Mouse (Mus musculus): Measurements from ENCODE around the gene 2210407C18Rik. TPM values are rescaled to one million over a fixed set of nuclear protein-coding genes. Genes with fewer than 3 reads are reported as not detected.

2210407C18Rik gene
- polyA plus RNA-seq, 1 experiment from 2014 or later, result not detected

DNA sequence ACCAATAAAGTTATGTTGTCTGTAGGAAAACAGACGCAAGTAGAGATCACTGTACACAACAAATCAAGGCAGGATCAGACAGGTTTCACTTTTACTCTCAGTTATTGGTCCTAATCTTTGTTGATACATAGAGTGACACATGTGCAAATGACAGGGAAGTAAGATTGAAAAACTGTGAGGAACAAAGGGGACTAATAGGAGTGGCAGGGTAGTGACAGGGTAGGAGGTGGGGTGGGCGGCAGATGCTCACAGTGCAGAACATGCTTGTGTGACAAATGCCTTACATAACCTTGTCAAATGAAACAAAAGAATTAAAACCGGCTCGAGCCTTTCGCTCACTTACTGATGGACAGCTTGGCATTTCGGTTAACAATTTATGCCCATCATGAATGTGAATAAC, 2.9 kb upstream of the 2210407C18Rik start:
- H3K4me3 ChIP-seq, result no peak overlapping the region

GRCm38 (mm10) chr11:58618369-58618768, 2.5 kb upstream of the 2210407C18Rik start:
- no peaks in the 10 kb centered on the region for H3K9me3 ChIP-seq (replicated peaks)
- no peak overlapping the region for H3K4me2 ChIP-seq (replicated peaks)
- WGBS, result 76% methylated on average over 3 of the region's 3 CpGs
- no peak overlapping the region for H3K9ac ChIP-seq
- no peak overlapping the region for H3K27ac ChIP-seq
- H3K4me1 ChIP-seq, result peaks cover 9% of the 10 kb centered on the region
- ATAC-seq (ENCODE audit: low FRiP score), result no peak
- no peaks in the 10 kb centered on the region for H3K36me3 ChIP-seq
- H3K27me3 ChIP-seq, result no peaks in the 10 kb centered on the region
- no peak overlapping the region for H3K4me3 ChIP-seq

More for the DNA sequence above, 2.9 kb upstream of the 2210407C18Rik start:
- ATAC-seq (ENCODE audit: low FRiP score), result no peak
- no peak overlapping the region for H3K9ac ChIP-seq
- H3K4me1 ChIP-seq, result peaks cover 9% of the 10 kb centered on the region
- no peak overlapping the region for H3K27ac ChIP-seq
- H3K36me3 ChIP-seq, result no peaks in the 10 kb centered on the region
- H3K9me3 ChIP-seq (replicated peaks), result no peaks in the 10 kb centered on the region
- WGBS, result 45% methylated on average over 6 of the region's 6 CpGs
- H3K4me2 ChIP-seq (replicated peaks), result no peak overlapping the region
- no peaks in the 10 kb centered on the region for H3K27me3 ChIP-seq

GRCm38 (mm10) chr11:58614526-58614925, 1.3 kb downstream of the 2210407C18Rik start:
- no peaks in the 10 kb centered on the region for H3K36me3 ChIP-seq
- H3K27me3 ChIP-seq, result no peaks in the 10 kb centered on the region
- H3K4me3 ChIP-seq, result no peak overlapping the region
- H3K4me1 ChIP-seq, result peaks cover 9% of the 10 kb centered on the region
- H3K9ac ChIP-seq, result no peak overlapping the region
- no peak for ATAC-seq (ENCODE audit: low FRiP score)
- H3K27ac ChIP-seq, result no peak overlapping the region
- H3K9me3 ChIP-seq (replicated peaks), result no peaks in the 10 kb centered on the region
- H3K4me2 ChIP-seq (replicated peaks), result no peak overlapping the region

DNA sequence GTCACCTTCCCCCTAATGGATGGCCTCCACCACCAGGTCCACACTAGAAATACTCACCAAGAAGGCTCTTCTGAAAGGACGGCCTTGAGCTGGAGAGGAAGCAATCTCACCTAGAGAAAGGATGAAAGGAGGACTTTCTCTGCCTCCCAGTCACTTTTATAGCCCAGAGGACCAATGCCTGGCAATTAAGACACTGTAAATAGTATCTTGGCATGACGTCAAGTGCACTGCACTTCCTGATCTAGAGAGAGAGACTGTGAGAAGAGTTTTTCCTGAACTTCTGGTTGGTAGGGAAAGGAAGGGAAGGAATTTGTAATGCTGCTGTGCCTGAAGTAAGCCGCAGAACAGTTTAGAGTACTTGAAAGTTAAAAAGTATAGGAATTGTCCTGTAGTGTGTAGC, 2.5 kb downstream of the 2210407C18Rik start:
- Histone ChIP-seq H3K27ac (no peak overlapping the region), H3K9ac (no peak overlapping the region), H3K4me1 (peaks cover 3% of the 10 kb centered on the region; the same call in 1 of the 2 replicates), H3K4me3 (no peak overlapping the region), H3K9me3 (replicated peaks) (no peaks in the 10 kb centered on the region), H3K27me3 (no peaks in the 10 kb centered on the region), H3K4me2 (replicated peaks) (no peak overlapping the region), H3K36me3 (no peaks in the 10 kb centered on the region)
- WGBS, result 91% methylated on average over 3 of the region's 3 CpGs
- ATAC-seq (ENCODE audit: low FRiP score), result no peak

DNA sequence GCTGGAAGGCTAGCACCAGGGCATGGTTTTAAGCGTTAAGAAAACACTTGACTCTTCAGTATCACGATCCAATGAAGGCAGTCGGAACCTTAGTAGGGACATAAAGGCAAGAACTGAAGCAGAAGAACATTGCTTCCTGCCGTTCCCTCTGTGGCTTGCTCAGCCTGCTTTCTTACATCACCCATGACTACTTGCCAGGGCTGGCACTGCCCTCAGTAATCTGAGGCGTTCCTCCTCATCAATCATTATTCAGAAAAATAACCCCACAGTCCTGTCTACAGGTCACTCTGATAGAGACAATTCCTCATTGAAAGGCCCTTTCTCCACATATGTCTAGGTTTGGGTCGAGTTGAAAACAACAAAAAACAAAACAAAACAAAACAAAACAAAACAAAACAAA, 8.8 kb downstream of the 2210407C18Rik start:
- no peaks in the 10 kb centered on the region for H3K27me3 ChIP-seq
- no peak overlapping the region for H3K27ac ChIP-seq
- no peak overlapping the region for H3K4me2 ChIP-seq (replicated peaks)
- no peaks in the 10 kb centered on the region for H3K36me3 ChIP-seq
- H3K9me3 ChIP-seq (replicated peaks), result no peaks in the 10 kb centered on the region
- H3K4me3 ChIP-seq, result no peak overlapping the region
- 77% methylated on average over 6 of the region's 6 CpGs for WGBS
- no peak for ATAC-seq (ENCODE audit: low FRiP score)
- H3K9ac ChIP-seq, result no peak overlapping the region
- H3K4me1 ChIP-seq, result no peaks in the 10 kb centered on the region

- H3K27ac ChIP-seq, result no peak overlapping the region
- no peaks in the 10 kb centered on the region for H3K27me3 ChIP-seq
- no peaks in the 10 kb centered on the region for H3K9me3 ChIP-seq (replicated peaks)
- H3K4me2 ChIP-seq (replicated peaks), result no peak overlapping the region
- ATAC-seq (ENCODE audit: low FRiP score), result no peak
- no peaks in the 10 kb centered on the region for H3K36me3 ChIP-seq
- no peaks in the 10 kb centered on the region for H3K4me1 ChIP-seq
- no peak overlapping the region for H3K9ac ChIP-seq
- 94% methylated on average over 12 of the region's 12 CpGs for WGBS
- no peak overlapping the region for H3K4me3 ChIP-seq
Observed at GRCm38 (mm10) chr11:58606177-58606919, 9.5 kb downstream of the 2210407C18Rik start.

DNA sequence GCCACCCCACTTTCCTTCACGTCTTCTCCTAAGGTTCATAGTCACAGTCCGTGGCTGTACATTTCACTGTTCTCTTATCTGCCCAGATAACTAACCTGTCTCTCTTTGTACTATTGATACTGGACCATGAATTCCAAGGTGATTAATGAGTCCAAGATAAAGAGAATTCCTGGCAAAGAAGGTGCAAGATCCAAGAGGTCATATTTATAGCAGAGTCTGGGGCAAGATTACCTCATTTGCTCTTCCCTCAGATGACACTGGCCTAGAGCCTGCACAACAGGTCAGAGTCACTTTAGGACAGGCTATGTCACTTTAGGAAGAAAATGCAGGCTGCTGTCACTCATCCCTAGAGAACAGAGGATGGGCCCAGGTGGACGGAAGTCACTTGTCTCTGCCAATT, 10.6 kb downstream of the 2210407C18Rik start:
- Histone ChIP-seq H3K4me2 (replicated peaks) (no peak overlapping the region), H3K27ac (no peak overlapping the region), H3K36me3 (no peaks in the 10 kb centered on the region), H3K4me1 (no peaks in the 10 kb centered on the region), H3K27me3 (no peaks in the 10 kb centered on the region), H3K9ac (no peak overlapping the region), H3K9me3 (replicated peaks) (no peaks in the 10 kb centered on the region), H3K4me3 (no peak overlapping the region)
- no peak for ATAC-seq (ENCODE audit: low FRiP score)
- WGBS, result 85% methylated on average over 3 of the region's 3 CpGs

- Histone ChIP-seq H3K4me2 (replicated peaks) (no peak overlapping the region), H3K4me3 (no peak overlapping the region), H3K27ac (no peak overlapping the region), H3K9ac (no peak overlapping the region), H3K9me3 (replicated peaks) (no peaks in the 10 kb centered on the region), H3K27me3 (no peaks in the 10 kb centered on the region), H3K4me1 (no peaks in the 10 kb centered on the region), H3K36me3 (no peaks in the 10 kb centered on the region)
- no peak for ATAC-seq (ENCODE audit: low FRiP score)
- 58% methylated on average over 2 of the region's 2 CpGs for WGBS
Observed at GRCm38 (mm10) chr11:58604688-58605087, 11.2 kb downstream of the 2210407C18Rik start.

- H3K27me3 ChIP-seq, result no peaks in the 10 kb centered on the region
- no peak overlapping the region for H3K27ac ChIP-seq
- H3K4me3 ChIP-seq, result no peak overlapping the region
- no peak overlapping the region for H3K4me2 ChIP-seq (replicated peaks)
- H3K36me3 ChIP-seq, result no peaks in the 10 kb centered on the region
- WGBS, result 82% methylated on average over 6 of the region's 6 CpGs
- H3K4me1 ChIP-seq, result no peaks in the 10 kb centered on the region
- no peak overlapping the region for H3K9ac ChIP-seq
- ATAC-seq (ENCODE audit: low FRiP score), result no peak
- no peaks in the 10 kb centered on the region for H3K9me3 ChIP-seq (replicated peaks)
Observed at GRCm38 (mm10) chr11:58602800-58603560, 12.9 kb downstream of the 2210407C18Rik start.

- H3K4me2 ChIP-seq (replicated peaks), result no peak overlapping the region
- no peak overlapping the region for H3K27ac ChIP-seq
- no peak overlapping the region for H3K9ac ChIP-seq
- H3K27me3 ChIP-seq, result no peaks in the 10 kb centered on the region
- no peaks in the 10 kb centered on the region for H3K9me3 ChIP-seq (replicated peaks)
- no peaks in the 10 kb centered on the region for H3K4me1 ChIP-seq
- H3K36me3 ChIP-seq, result no peaks in the 10 kb centered on the region
- H3K4me3 ChIP-seq, result no peak overlapping the region
- no peak for ATAC-seq (ENCODE audit: low FRiP score)
Observed at GRCm38 (mm10) chr11:58602062-58602461, 13.8 kb downstream of the 2210407C18Rik start.

- Histone ChIP-seq H3K4me3 (no peak overlapping the region), H3K27me3 (no peaks in the 10 kb centered on the region), H3K4me1 (no peaks in the 10 kb centered on the region), H3K9me3 (replicated peaks) (no peaks in the 10 kb centered on the region), H3K27ac (no peak overlapping the region), H3K4me2 (replicated peaks) (no peak overlapping the region), H3K36me3 (no peaks in the 10 kb centered on the region), H3K9ac (no peak overlapping the region)
- WGBS, result 86% methylated on average over 13 of the region's 13 CpGs
- ATAC-seq (ENCODE audit: low FRiP score), result no peak
Observed at GRCm38 (mm10) chr11:58597837-58598236, 18.0 kb downstream of the 2210407C18Rik start.

DNA sequence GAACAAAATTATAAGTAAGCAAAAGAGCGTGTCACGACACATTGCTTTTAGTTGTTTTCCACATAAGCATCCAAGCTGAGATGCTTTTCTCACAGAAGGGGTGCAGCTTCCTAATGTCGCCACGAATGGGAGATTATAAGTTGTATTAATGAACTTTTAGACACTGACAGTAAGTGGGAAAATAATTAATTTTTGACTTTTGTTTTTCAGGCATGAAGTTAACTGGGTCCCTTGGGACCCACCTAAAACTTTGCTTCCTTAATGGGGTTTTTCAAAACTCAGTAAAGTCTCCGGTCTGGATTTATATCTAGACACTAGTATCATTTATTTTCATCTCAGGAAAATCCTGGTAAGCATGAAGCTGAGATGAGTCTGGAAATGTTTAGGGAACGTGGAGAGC, 21.1 kb downstream of the 2210407C18Rik start, which contains the start of gene Olfr324:
Gene Olfr324 (plus strand): TSS at position 301 of the 400 bp plus-strand sequence.
- H3K27ac ChIP-seq, result no peak within 1 kb of the TSS
- H3K36me3 ChIP-seq, result no peaks in the 10 kb centered on the region
- ATAC-seq (ENCODE audit: low FRiP score), result no peak
- H3K27me3 ChIP-seq, result no peaks in the 10 kb centered on the region
- no peak within 1 kb of the TSS for H3K4me2 ChIP-seq (replicated peaks)
- 92% methylated on average over 6 of the region's 6 CpGs for WGBS
- H3K4me3 ChIP-seq, result no peak within 1 kb of the TSS
- no peaks in the 10 kb centered on the region for H3K4me1 ChIP-seq
- H3K9ac ChIP-seq, result no peak within 1 kb of the TSS
- H3K9me3 ChIP-seq (replicated peaks), result no peaks in the 10 kb centered on the region
